In the genomic region with DNA sequence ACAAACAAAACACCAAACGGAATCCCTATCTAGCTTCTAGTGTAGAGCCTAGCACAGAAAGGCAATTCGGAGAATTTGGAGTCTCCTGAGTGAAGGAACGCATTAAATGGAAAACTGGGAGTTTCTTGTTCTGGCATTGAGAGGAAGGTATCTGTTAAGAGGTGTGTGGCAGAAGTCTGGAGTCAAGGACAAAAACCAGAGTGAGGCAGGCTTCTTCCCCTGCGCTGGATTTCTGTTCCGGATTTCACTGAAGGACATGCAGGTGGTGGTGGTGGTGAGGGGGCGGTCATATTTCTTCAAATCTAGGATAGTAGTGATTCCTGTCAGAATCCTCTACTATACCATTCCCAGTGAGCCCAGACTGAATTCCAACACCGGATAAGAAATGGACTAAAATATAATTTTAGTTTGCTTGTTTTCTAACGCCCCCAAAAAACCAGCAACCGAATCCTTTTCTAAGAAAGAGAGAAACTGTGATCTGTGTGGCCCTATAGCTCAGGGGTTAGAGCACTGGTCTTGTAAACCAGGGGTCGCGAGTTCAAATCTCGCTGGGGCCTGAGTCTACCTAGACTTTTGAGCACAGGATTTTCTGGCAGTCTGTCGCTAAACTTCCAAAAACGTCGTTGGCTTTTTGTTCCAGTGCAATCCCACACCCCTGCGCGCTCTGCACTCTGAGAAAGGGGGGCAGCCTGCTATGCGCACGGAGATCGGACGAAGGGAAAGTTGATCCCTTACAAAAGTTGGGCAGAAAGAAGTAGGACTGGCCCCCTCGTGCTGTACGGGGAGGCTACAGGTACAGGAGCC, we compare ENCODE assay signal across 8 mouse cellular contexts. TPM values are rescaled to one million over a fixed set of nuclear protein-coding genes. Genes with fewer than 3 reads are reported as not detected.
DNase-seq lines count a peak whose midpoint lies in the region; ATAC-seq lines count a peak whose summit lies in the region.

No protein-coding gene starts in this region.

- DNase-seq in adipocyte (ENCODE audit: low spot score): peak; percentile 84
- DNase-seq in gastrocnemius, adult 8-10 months (ENCODE audit: low spot score in 2 of 2): peak; percentile 76 to 78
- DNase-seq in induced T-regulatory cell, adult 2 months (ENCODE audit: low read depth): peak; percentile 85
- DNase-seq in left cerebral cortex, adult 8-10 months (ENCODE audit: low spot score in 2 of 2): peak; percentile 77 to 91
- DNase-seq in right cerebral cortex, adult 2 months (ENCODE audit: low spot score in 2 of 2): peak; percentile 93 to 96
- peak; percentile 77 for DNase-seq in urinary bladder, postnatal 25 days (ENCODE audit: low spot score)

- H3K4me3 ChIP-seq in macrophage (ENCODE audit: inconsistent target): peak overlapping the region; percentile 72

- ATAC-seq in common myeloid progenitor, adult 5-6 weeks (replicated peaks; ENCODE audit: low read depth, poor library complexity, severe bottlenecking): peak; percentile 14

- 7% methylated on average over 22 of the region's 23 CpGs for WGBS in macrophage (ENCODE audit: missing documents)

- H3K27ac ChIP-seq in macrophage: peak overlapping the region; percentile 98

- no peaks in the 10 kb centered on the region for H3K36me3 ChIP-seq in macrophage (ENCODE audit: inconsistent target)

- peaks cover 23% of the 10 kb centered on the region for H3K79me2 ChIP-seq in macrophage (ENCODE audit: inconsistent target)

RNA-seq across cellular contexts. Expression of a gene that starts 2.5 kb away (rescaled TPM):
- total RNA-seq in common myeloid progenitor, adult 5-6 weeks (2017): 0.82 and 2.5 TPM in 2 replicates
- 10 to 100 TPM; 17.3 to 32.3 (median 23.6) TPM for total RNA-seq in gastrocnemius, adult 8-10 months (2022)
- 10 to 100 TPM; 15.6 to 31.6 (median 22.1) TPM for total RNA-seq in left cerebral cortex, adult 8-10 months (2022)
- total RNA-seq in macrophage (2018; cell fraction: chromatin; rRNA removed): 10 to 100 TPM in 5 of 26 experiments, 1 to 10 TPM in 18, under 1 TPM in 3; 0.58 to 32.5 (median 4.5) TPM
- total RNA-seq in macrophage (2018; cell fraction: cytosol; rRNA removed): 100 to 1,000 TPM in 11 of 26 experiments, 10 to 100 TPM in 15; 48.9 to 175 (median 76.0) TPM
- 10 to 100 TPM; 11.5 to 94.0 (median 37.5) TPM for total RNA-seq in macrophage (2018; cell fraction: nucleus; rRNA removed)
- 71.8 to 173 TPM (median 117 TPM) in 3 replicates for polyA plus RNA-seq in macrophage (2018)

RNA-seq across cellular contexts. Expression of a gene that starts 2.6 kb away (rescaled TPM):
- total RNA-seq in common myeloid progenitor, adult 5-6 weeks (2017): 1.1 TPM in 1 of 2 replicates, not detected in the other
- 1 to 10 TPM; 1.2 to 3.0 (median 1.6) TPM for total RNA-seq in gastrocnemius, adult 8-10 months (2022)
- total RNA-seq in left cerebral cortex, adult 8-10 months (2022): 1 to 10 TPM; 4.6 to 9.5 (median 5.3) TPM
- total RNA-seq in macrophage (2018; cell fraction: chromatin; rRNA removed): 10 to 100 TPM in 4 of 26 experiments, 1 to 10 TPM in 21, not detected in 1; 1.2 to 19.8 (median 5.1) TPM
- total RNA-seq in macrophage (2018; cell fraction: cytosol; rRNA removed): 10 to 100 TPM; 11.7 to 37.1 (median 18.0) TPM
- total RNA-seq in macrophage (2018; cell fraction: nucleus; rRNA removed): 10 to 100 TPM in 18 of 26 experiments, 1 to 10 TPM in 8; 4.6 to 33.5 (median 11.8) TPM
- polyA plus RNA-seq in macrophage (2018): 15.6 to 41.8 TPM (median 23.3 TPM) in 3 replicates

RNA-seq across cellular contexts. Expression of a gene that starts 14.1 kb away (rescaled TPM):
- total RNA-seq in common myeloid progenitor, adult 5-6 weeks (2017): not detected in 2 replicates
- total RNA-seq in gastrocnemius, adult 8-10 months (2022): not detected
- not detected for total RNA-seq in left cerebral cortex, adult 8-10 months (2022)
- not detected for total RNA-seq in macrophage (2018; cell fraction: chromatin; rRNA removed)
- not detected for total RNA-seq in macrophage (2018; cell fraction: cytosol; rRNA removed)
- total RNA-seq in macrophage (2018; cell fraction: nucleus; rRNA removed): not detected
- polyA plus RNA-seq in macrophage (2018): not detected in 3 replicates

RNA-seq across cellular contexts. Expression of a gene that starts 25.9 kb away (rescaled TPM):
- not detected in 2 replicates for total RNA-seq in common myeloid progenitor, adult 5-6 weeks (2017)
- not detected for total RNA-seq in gastrocnemius, adult 8-10 months (2022)
- not detected for total RNA-seq in left cerebral cortex, adult 8-10 months (2022)
- not detected for total RNA-seq in macrophage (2018; cell fraction: chromatin; rRNA removed)
- total RNA-seq in macrophage (2018; cell fraction: cytosol; rRNA removed): under 1 TPM in 1 of 26 experiments, not detected in 25; 0.11 TPM
- total RNA-seq in macrophage (2018; cell fraction: nucleus; rRNA removed): not detected
- not detected in 3 replicates for polyA plus RNA-seq in macrophage (2018)

RNA-seq across cellular contexts. Expression of a gene that starts 30.9 kb away (rescaled TPM):
- not detected in 2 replicates for total RNA-seq in common myeloid progenitor, adult 5-6 weeks (2017)
- total RNA-seq in gastrocnemius, adult 8-10 months (2022): not detected
- total RNA-seq in left cerebral cortex, adult 8-10 months (2022): not detected
- not detected for total RNA-seq in macrophage (2018; cell fraction: chromatin; rRNA removed)
- total RNA-seq in macrophage (2018; cell fraction: cytosol; rRNA removed): under 1 TPM in 2 of 26 experiments, not detected in 24; 0.27 to 0.41 TPM
- total RNA-seq in macrophage (2018; cell fraction: nucleus; rRNA removed): not detected
- polyA plus RNA-seq in macrophage (2018): not detected in 3 replicates

Comparison
In these comparisons a context has a peak if more than half of its experiments do, and no peak if none do; other contexts are left out.
1. Peak in every context shown above with its lines: DNase-seq, ATAC-seq, H3K4me3 ChIP-seq and H3K27ac ChIP-seq.